Mouse (Mus musculus) left cerebral cortex, postnatal 10 days (tissue): Measurements from ENCODE around the gene Cmtm7. TPM values are rescaled to one million over a fixed set of nuclear protein-coding genes. Genes with fewer than 3 reads are reported as not detected.

Experiments used
- DNase-seq, 2 experiments: peaks; one replicate each; pipeline ENCODE4 v3.0.0; 2021 to 2022; ENCODE audit warnings: low spot score in 2 of 2, mixed read lengths in 1 of 2; ENCODE audit errors: extremely low spot score in 1 of 2
- intact Hi-C: fragments of 180-260 bp; cut with DNase I; formaldehyde crosslinking; loops from one replicate; pipeline ENCODE4 v1.15.1; 2025
- total RNA-seq, 2 experiments: library from RNA; stranded (reverse); gene quantifications; 2 replicates each; pipeline ENCODE4 v1.2.3; 2021

Gene Cmtm7
- total RNA-seq, 2 experiments from 2014 or later, result 4.1 to 5.3 TPM

GRCm38 (mm10) chr9:114798845-114799244 lies 17.2 kb upstream of the Cmtm7 start:
- no peak for DNase-seq
- intact Hi-C loops, result loop anchor here (5.0 to 10.0 kb wide), 3 partner anchors 98 to 456 kb away; no protein-coding TSS in a partner anchor

- intact Hi-C loops, result loop anchor here (5.0 to 10.0 kb wide), 3 partner anchors 100 to 457 kb away; no protein-coding TSS in a partner anchor
- peak; percentile 89 to 90 for DNase-seq
Observed at GRCm38 (mm10) chr9:114797329-114798004, 15.8 kb upstream of the Cmtm7 start.

GRCm38 (mm10) chr9:114796473-114797050 lies 14.9 kb upstream of the Cmtm7 start:
- intact Hi-C loops, result loop anchor here (5.0 to 10.0 kb wide), 3 partner anchors 101 to 458 kb away; no protein-coding TSS in a partner anchor
- DNase-seq, result no peak

GRCm38 (mm10) chr9:114794491-114794890 lies 12.8 kb upstream of the Cmtm7 start:
- no peak for DNase-seq
- intact Hi-C loops, result loop anchor here (10.0 kb wide), 1 partner anchor 460 kb away; no protein-coding TSS in a partner anchor

- intact Hi-C loops, result loop anchor here (10.0 kb wide), 1 partner anchor 461 kb away; no protein-coding TSS in a partner anchor
- DNase-seq, result no peak
Observed at GRCm38 (mm10) chr9:114793764-114794295, 12.2 kb upstream of the Cmtm7 start.

GRCm38 (mm10) chr9:114789989-114790388 lies 8.3 kb upstream of the Cmtm7 start:
- intact Hi-C loops, result loop anchor here (10.0 kb wide), 1 partner anchor 465 kb away; no protein-coding TSS in a partner anchor
- no peak for DNase-seq

GRCm38 (mm10) chr9:114789557-114789956 lies 7.9 kb upstream of the Cmtm7 start:
- peak in 1 of 2 experiments; percentile 12 for DNase-seq
- intact Hi-C loops, result no loop called here

GRCm38 (mm10) chr9:114788697-114789096 lies 7.0 kb upstream of the Cmtm7 start:
- DNase-seq, result no peak
- intact Hi-C loops, result no loop called here

GRCm38 (mm10) chr9:114787716-114788115 lies 6.1 kb upstream of the Cmtm7 start:
- intact Hi-C loops, result no loop called here
- DNase-seq, result no peak

GRCm38 (mm10) chr9:114787134-114787533 lies 5.5 kb upstream of the Cmtm7 start:
- intact Hi-C loops, result no loop called here
- no peak for DNase-seq

GRCm38 (mm10) chr9:114785432-114786125 lies 3.9 kb upstream of the Cmtm7 start:
- intact Hi-C loops, result no loop called here
- no peak for DNase-seq

- intact Hi-C loops, result no loop called here
- peak; percentile 19 to 78 for DNase-seq
Observed at GRCm38 (mm10) chr9:114780746-114781525, 720 bp downstream of the Cmtm7 start.

- intact Hi-C loops, result no loop called here
Observed at GRCm38 (mm10) chr9:114779984-114780745, 1.5 kb downstream of the Cmtm7 start.

GRCm38 (mm10) chr9:114778877-114779276 lies 2.8 kb downstream of the Cmtm7 start:
- no peak for DNase-seq
- intact Hi-C loops, result no loop called here

More at GRCm38 (mm10) chr9:114779984-114780745, 1.5 kb downstream of the Cmtm7 start:
- no peak for DNase-seq

- intact Hi-C loops, result no loop called here
- no peak for DNase-seq
Observed at GRCm38 (mm10) chr9:114778047-114778390, 3.6 kb downstream of the Cmtm7 start.

- intact Hi-C loops, result no loop called here
- DNase-seq, result no peak
Observed at GRCm38 (mm10) chr9:114777178-114778046, 4.2 kb downstream of the Cmtm7 start.

GRCm38 (mm10) chr9:114776361-114776760 lies 5.3 kb downstream of the Cmtm7 start:
- DNase-seq, result no peak
- intact Hi-C loops, result no loop called here
